Mouse (Mus musculus): ENCODE results near the gene Rere.
"Not testable (repeated sequence)": the region's sequence is repeated elsewhere in the genome, so short reads cannot be mapped to it uniquely, and the experiment has no call there.

Gene Rere

DNA sequence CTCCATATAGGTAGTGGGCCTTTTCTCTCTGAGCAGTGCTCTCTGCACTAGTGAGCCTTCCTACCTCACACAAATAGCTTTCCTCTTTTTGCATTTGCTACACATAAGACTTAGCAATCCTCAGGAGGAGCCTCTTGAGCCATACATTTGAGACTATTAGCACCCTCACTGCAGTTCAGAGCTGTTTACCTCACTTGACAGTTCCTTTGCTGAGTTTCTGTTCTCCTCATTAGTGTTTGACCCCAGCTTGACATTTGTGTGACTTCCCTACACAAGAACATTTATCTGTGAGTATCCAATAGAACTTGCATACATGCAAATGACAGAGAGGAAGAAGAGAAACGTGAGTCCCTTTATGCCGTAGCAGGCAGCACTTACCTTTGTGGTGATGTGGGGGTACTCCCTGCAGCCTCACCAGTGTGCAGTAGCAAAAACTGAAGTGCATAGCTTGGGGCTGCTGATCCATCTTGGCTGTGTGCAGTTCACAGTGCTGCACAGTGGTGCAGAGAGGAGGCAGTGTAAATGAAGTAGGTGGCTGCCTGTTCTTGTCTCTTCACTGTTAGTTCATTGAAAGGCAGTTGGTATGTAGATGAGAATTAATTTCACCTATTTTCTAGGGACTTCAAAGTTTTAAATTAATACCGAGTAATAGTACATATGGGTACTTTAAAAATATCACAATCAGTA, 227.7 kb downstream of the Rere start:
- no peak for DNase-seq (ENCODE audit: low spot score)

DNA sequence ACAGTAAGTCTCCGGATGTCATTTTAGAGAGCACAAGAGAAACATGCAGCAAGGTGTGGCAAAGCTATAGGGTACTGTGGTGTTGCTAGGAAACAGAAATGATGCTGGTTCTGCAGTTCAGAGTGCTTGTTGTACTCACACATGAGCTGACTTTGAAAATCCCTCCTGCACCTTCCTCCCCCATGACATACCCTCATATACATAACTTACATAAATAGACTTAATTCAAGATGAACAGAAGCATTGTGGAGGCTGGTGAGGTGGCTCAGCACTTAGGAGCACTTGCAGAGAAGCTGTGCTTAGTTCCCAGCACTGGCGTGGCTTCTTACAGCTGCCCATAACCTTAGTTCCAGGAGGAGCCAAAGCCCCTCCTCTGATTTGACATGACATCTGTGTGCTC, 228.6 kb downstream of the Rere start:
- no peak for DNase-seq (ENCODE audit: low spot score)

DNA sequence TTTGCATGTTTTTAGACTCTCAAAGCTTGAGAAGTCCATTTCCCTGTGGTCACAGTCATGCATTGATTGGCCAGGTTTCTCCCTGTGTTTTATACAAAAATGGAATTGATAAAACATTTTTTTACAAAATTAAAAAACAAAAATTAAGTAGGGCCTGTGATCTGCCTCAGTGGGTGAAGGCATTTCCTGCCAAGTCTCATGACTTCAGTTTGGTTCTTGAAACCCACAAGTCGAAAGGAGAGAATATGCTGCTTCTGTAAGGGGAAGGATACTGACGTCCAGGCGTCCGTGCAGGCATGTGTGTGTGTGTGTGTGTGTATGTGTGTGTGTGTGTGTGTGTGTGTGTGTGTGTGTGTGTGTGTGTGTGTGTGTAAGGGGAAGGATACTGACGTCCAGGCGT, 231.9 kb downstream of the Rere start:
- not testable (repeated sequence) for DNase-seq (ENCODE audit: low spot score)

DNA sequence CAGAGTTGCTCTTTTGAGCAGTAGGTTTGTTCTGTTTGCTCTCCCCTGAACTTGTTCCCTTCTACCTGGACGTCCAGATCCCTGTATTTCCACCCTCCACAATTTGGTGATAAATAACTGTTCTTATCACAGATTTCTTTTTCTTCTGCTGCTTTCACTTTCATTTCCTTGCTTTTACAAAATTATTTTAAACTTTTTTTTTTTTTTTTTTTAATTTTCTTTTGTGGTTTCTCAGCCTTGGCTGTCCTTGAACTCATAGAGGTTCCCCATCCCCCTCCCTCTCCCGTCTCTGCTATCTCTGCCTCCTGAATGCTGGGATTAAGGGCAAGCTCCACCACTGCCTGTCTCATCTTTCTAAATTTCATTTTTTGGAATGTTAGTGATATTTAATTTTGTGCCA, 234.8 kb downstream of the Rere start:
- no peak for DNase-seq (ENCODE audit: low spot score)

DNA sequence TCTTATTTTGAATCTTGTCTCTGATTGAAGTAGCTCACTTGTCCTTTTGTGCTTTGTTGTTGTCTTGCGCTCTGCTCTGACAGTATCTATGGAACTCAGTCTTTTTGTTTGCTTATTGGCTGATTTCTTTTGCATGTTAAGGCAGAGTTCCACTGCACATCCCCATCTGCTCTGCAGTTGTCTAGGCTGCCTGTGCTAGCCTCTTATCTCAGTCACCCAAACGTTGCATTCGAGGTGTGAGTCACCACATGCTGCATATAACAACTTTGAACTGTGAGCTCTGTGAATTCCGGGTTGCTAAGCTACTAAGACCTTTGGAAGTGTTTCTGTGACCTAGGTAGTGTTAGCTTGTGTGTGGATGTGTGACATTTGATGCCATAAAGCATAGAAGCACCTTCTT, 235.9 kb downstream of the Rere start:
- peak; percentile 60 for DNase-seq (ENCODE audit: low spot score)

DNA sequence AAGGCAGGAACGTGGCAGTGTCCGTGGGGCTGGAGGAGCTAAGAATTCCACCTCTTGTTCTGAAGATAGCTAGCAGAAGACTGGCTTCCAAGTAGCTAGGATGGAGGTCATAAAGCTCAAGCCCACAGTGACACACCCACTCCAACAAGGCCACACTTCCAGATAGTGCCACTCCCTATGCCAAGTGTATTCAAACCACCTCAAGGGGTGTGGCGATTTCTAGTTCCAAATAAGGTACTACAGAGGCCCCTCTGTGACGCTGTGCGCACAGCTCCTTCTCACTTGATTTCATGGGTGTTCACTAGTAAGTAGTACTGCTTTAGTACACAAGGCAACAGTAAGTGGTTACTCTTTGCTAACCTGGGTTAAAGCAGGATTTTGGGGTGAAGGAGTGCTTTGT, 237.4 kb downstream of the Rere start:
- no peak for DNase-seq (ENCODE audit: low spot score)

DNA sequence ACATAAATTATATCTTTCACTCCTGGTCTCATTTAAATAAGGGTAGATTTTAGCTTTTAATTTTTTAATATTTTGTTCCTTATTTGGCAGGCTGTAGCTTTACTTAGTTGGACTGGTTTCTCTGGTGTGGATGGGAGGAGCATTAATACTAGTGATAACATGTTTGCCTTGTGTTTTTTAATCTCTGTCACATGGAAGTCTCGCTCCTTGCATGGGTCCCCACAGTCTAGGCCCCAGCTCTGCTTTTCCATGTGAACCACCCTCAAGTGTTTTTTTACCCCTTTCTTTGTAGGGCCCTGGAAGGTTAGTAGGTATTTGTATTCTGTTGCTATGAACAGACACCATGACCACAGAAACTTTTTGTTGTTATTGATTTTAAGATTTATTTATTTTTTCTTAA, 238.6 kb downstream of the Rere start:
- DNase-seq (ENCODE audit: low spot score), result no peak

DNA sequence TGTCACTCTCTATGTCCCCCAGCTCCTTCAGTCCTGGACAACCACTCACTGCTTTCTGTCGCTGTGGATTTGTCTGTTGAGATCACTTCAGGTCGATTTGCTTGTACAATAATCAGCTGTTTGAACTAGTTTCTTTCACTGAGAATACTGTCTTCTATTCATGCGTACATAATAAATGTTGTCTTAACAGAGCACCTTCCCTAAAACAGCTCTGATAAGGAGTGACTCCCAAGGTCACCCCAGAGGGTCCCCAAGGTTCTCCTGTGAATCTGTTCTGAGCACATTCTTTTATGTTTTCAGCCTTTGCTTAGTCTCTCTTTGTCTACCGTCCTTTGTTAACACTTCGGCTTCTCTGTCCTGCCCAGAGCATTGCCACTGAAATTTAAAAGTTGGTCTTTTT, 241.0 kb downstream of the Rere start:
- no peak for DNase-seq (ENCODE audit: low spot score)

DNA sequence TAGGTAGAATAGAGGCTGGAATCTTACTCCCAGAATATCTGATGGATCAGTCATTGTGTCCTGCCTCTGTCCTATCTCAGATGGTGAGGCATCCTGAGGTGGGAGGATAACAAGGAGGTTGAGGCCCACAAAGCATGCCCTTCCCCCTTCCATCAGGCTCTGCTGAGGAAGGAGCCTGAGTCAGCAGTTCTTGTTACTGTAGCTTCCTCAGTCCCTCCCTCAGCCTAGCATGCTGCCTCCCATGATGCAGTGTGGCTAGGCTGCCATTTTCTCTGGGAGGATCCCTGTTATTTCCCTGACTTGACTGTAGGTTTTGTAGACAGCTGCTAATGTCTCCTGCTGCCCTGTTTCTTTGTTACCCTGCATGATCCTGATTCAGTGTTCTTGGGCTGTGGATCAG, 241.9 kb downstream of the Rere start:
- DNase-seq (ENCODE audit: low spot score), result peak; percentile 35

DNA sequence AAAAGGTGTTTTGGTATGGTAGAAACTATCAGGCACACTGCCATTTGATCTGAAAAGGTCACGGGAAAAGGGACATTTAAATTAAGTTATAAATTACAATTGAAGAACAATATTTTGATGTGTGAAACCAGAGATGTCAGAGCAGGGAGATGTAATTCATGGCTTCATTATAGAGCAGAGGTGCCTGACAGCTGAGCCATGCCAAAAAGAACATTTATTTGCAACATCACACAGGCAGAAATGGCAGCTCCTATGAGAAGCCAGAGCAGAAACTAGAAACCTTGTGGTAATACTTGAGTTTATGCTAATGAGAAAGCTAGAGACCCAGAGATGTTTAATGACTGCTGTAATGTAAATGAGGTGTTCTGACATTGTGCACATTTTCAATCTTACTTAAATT, 244.8 kb downstream of the Rere start:
- DNase-seq (ENCODE audit: low spot score), result no peak

DNA sequence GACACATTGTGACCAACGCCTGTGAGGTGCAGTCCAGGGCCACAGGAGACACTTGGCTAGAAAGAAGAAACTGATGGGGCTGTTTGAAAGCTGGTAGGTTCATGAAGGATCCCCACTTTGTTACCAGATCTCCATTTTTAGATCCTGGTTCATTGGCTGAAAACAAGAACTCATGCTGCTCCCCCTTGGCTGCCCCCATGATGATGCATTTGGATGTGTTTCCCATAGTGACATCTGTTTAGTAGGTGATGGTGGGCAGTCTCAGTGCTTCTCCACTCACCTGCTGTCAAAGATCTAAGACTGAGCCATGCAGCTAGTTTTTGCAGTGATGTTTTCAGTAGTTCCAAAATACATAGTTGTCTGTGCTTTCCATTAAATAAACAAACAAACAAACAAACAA, 247.0 kb downstream of the Rere start:
- no peak for DNase-seq (ENCODE audit: low spot score)

DNA sequence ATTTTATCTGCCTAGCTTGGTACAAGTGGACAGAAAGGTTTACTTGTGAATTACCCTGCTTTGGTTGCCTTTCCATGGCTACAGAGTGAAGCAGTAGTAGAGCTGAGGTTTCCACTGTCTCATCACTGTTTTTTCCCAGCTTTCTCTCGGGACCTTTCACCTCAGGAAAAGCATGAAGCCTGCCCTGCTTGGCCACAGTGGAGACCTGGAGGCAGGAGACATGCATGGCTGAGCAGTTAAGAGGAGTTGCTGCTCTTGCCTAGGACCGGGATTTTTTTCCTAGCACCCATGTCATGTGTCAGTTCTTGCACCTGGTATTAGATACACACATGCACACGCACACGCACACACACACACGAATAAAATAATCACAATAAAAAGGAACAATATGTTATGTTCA, 247.4 kb downstream of the Rere start:
- DNase-seq (ENCODE audit: low spot score), result no peak

DNA sequence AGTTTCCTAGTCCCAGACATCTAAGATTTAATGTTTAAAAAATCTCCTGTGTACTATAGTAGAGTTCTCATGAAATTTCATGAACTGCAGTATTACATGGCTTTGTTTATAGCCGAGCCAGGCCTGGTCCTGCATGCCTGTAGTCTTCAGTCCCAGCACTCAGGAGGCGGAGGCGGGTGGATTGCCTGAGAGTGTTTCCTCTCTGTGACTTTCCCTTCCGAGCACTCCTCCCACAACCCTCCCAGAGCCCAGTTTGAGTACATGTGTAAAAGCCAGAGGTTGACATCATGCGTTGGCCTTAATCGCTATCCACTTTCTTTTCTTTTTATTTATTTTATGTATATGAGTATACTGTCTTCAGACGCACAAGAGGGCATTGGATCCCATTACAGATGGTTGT, 250.4 kb downstream of the Rere start:
- no peak for DNase-seq (ENCODE audit: low spot score)

DNA sequence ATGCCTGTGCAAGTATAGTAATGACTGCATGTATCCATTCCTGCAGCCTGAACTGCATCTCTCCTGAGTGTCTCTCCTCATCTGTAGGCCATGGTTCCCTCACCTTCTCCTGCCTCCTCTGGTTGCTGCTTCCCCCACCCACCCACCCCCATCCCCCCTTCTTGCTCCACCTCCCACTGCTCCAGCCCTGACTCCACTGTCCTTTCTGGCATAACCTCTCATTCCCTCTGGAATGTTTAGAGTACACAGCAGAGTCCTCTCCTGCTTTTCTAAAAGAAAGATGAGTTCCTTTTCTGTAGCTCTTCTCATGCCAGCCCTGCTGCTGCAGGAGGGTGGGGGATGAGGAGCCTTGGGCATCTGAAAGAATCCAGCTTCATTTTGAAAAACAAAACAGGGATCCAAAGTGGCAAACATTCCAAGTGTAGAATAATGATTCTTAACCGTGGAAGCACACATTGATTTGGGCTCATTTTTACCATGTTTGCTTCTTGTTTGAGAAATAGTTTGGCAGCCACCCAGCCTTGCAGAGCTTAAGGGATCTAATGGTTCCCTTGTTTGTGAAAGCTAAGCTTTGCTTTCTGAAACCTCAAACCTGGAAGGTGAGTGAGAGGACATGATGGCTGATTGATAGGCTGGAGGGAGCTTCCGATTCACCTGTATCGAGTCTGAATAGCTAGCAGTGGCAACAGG, 255.5 kb downstream of the Rere start:
- DNase-seq (ENCODE audit: low spot score), result no peak

DNA sequence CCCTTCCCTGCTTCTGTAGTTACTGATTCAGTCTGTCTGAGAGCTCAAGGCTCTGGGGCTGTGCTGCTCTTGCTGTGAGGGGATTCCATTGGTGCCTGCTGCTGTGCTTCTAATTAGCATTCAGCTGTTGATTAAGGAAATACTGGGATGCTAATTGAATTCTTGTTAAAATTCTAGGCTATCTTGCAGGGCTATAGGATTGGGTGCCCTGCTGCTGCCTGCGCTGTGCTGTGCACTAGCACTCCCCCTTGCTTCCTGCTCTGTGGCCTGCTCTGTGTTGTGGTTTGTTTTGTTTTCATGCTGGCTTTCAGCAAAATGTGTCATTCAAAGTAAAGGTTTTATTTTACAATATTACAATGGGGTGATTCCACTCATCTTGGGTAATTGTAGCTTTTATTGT, 258.4 kb downstream of the Rere start:
- no peak for DNase-seq (ENCODE audit: low spot score)

DNA sequence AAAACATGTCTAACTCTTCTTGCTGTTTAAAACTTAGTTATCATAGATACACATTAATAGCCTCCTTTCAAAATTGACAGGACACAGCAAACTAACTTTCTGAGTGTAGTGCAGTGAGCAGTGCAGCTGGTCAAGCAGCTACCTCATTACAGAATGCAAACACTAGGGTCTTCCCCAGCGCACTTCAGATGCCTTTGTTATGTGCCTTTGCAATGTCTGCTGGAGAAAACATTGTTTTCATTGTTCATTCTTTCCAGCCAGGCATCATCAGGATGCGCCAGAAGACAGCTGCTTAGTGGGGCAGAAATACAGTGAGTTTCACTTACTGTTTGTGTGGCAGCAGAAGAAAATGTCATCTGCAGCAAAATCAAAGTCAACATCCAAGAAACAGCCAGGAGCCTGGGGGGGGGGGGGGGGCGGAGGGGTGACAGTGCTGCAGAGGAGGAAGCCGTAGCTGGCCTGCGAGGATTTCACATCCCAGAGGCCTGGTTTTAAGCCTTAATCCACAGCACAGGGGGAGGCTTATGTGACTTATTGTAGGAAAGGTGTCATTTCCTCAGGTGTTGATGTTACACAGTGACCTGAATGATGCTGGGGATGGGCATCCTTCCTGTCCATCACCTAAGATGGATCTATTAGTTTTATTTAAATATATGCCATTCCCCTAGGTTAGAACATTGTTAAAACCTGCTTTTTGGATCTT, 259.1 kb downstream of the Rere start:
- no peak for DNase-seq (ENCODE audit: low spot score)

DNA sequence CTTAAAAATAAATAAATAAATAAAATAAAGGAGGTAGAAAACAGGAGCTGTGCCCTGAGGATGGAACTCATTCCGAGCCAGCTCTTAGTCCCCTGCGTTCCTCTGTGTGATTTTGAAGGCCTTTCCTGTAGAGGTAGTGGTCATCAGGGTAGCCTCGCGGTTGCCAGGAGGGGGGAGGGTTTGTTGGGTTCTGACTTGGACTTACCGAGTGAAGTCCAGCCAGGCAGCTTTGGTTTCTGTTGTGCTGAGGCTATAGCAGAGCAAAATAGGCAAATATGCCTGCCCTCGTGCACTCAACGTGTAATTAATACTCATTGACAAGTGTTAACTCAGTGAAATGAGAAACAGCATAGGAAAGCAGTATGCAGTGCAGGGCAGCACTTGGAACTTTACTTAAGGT, 262.8 kb downstream of the Rere start:
- no peak for DNase-seq (ENCODE audit: low spot score)

DNA sequence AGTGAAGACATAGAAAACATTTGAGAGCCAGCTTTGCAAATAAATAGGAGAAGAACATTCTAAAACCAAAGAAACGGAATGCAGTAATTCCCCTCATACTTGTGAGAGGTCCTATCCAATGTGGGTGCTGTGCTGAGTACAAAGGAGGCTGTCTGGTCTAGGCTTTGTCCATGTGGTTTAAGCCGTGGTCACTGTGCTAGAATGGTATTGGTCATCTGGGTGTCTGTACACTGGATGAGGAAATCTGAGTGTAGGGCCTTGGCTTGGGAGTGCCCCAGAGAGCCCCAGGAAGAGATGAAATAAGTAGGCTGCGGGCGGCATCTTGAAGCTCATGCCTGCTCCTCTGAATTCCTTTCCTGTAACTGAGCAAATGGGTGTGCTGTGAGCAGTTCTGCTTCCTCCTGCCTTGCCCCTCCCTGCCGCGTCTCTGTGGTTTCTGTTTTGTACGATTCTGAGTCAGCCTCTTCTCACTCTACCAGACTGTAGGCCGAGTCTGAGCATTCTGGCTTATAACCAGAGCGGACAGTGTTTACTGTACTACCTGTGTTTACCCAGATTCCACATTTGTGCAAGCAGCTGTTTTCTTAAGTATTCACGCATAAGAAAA, 263.3 kb downstream of the Rere start:
- peak; percentile 64 for DNase-seq (ENCODE audit: low spot score)

DNA sequence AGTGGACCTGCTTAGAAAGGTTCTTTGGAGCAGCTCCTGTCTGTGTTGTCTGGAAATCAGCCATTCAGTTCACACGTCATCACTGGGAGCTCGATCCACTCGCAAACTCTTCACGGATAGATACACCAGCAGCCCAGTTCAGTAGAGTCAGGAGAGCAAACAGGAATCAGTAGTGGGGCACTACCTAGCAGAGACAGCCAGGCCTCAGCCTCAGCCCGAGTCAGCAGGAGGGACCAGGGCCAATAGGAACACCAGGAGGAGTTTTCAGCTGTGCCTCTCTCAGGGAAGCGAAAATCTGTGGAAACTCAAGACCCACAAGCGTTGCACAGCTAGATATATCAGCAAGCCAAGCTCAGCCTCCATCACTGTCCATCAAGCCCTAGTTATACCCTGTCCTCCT, 264.3 kb downstream of the Rere start:
- DNase-seq (ENCODE audit: low spot score), result no peak

DNA sequence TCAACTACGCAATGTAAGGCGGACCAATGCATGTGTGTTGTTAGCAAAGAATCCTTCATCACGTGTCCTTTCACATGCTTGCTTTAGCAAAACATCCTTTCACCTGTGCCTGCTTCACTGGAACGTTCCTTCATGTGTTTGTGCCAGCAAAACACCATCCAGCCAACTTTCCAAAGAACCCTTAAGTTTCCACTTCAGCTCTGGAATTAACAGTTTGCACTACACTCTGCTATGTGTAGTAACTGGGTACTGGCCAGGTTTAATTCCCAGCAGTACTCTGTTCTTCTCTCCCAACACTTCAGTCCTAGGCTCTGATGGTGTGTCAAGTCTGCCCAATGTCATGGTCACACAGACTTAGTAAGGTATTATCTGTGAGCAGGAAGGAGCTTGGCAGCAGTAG, 264.9 kb downstream of the Rere start:
- DNase-seq (ENCODE audit: low spot score), result not testable (repeated sequence)

DNA sequence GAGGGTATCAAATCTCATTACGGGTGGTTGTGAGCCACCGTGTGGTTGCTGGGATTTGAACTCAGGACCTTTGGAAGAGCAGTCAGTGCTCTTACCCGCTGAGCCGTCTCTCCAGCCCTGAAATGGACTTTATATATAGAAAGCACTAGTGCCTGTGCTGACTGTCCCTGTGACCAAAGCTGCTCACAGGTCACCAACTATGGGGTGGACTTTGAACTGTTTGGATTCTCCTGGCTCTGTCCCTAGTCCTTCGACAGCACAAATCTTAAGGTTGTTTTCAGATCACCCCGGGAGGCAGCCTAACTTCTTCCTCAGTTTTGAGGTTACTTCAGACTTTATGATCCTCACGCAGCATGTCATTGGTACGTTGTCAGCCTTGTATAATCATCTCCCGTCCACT, 267.9 kb downstream of the Rere start:
- DNase-seq (ENCODE audit: low spot score), result peak; percentile 65

DNA sequence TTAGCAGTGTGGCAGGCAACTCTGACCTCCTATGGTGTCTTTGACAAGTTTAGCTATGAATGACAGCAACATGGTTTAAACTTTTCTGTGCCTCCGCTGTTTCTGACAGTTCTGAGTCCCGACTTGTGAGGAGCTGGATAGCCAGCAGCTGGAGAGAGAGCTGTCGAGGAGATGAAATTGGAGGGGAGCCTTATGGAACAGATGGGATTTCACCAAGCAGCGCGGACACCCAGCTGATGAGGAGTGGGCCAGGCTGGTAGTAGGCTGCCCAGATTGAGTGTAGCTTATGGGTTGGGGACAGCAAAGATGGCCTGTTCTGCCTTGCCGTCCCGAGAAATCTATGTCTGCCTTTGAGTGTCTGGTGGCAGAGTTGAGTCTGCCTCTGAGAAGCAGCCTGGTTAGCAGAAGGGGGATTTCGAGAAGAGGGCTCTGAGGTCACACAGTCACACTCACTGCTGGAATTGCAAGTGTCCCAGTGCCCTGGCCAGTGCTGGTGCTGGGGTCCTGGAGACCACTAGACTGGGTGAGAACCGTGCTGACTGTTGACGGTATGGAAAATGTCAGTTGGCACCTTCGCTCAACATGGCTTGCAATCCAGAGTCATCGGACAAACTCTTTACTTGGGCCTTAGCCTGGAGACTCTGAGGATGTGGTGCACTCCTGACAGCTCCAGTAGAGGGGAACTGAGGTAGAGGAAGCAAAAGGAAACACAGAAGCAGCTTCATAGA, 268.7 kb downstream of the Rere start:
- DNase-seq (ENCODE audit: low spot score), result no peak

Measured in yolk sac, embryonic 10.5 days (tissue).